Mouse (Mus musculus) liver, embryonic 16.5 days (tissue): Measurements from ENCODE around the gene Rps6. TPM values are rescaled to one million over a fixed set of nuclear protein-coding genes. Genes with fewer than 3 reads are reported as not detected.

Experiments used
- ATAC-seq: fragments of 200-750 bp; cut with Nextera tagmentation; 2 replicates; pipeline ENCODE4 v1.8.0; 2017; ENCODE audit warnings: low read depth, mild to moderate bottlenecking, moderate number of reproducible peaks, moderate library complexity
- H3K27ac ChIP-seq: fragments of 300-500 bp; sonication (generic); 2 replicates; pipeline ENCODE4 v1.5.1; 2014; ENCODE audit warnings: mild to moderate bottlenecking, low read length
- H3K27me3 ChIP-seq: fragments of 300-500 bp; sonication (generic); 2 replicates; pipeline ENCODE4 v1.6.1; 2014; ENCODE audit warnings: low read depth, low read length, mixed read lengths; ENCODE audit not compliant: control insufficient read depth, insufficient read depth
- H3K36me3 ChIP-seq: fragments of 300-500 bp; sonication (generic); 2 replicates; pipeline ENCODE4 v1.6.1; 2014; ENCODE audit warnings: mild to moderate bottlenecking; ENCODE audit not compliant: control insufficient read depth, insufficient read depth
- H3K4me1 ChIP-seq: fragments of 300-500 bp; sonication (generic); 2 replicates; pipeline ENCODE4 v1.6.1; 2014; ENCODE audit warnings: low read depth, low read length, mixed read lengths; ENCODE audit not compliant: control insufficient read depth
- H3K4me2 ChIP-seq: fragments of 300-500 bp; sonication (generic); 2 replicates; pipeline ENCODE4 v1.6.1; 2014; ENCODE audit warnings: low read depth, low read length, mixed read lengths
- H3K4me3 ChIP-seq: fragments of 300-500 bp; sonication (generic); 2 replicates; pipeline ENCODE4 v1.5.1; 2014; ENCODE audit warnings: low read depth, mild to moderate bottlenecking, low read length
- H3K9ac ChIP-seq: fragments of 300-500 bp; sonication (generic); 2 replicates; pipeline ENCODE4 v1.6.1; 2014; ENCODE audit warnings: low read depth, low read length
- H3K9me3 ChIP-seq: fragments of 300-500 bp; sonication (generic); replicated peaks from 2 replicates; pipeline ENCODE4 v1.6.1; 2016; ENCODE audit warnings: low read length; ENCODE audit not compliant: control insufficient read depth
- WGBS: fragments of 180-500 bp; shearing (Covaris S2); extraction: QIAGEN DNeasy Blood & Tissue Kit; methylation state at CpG from one replicate; pipeline ENCODE4 v1.1.7; 2014; ENCODE audit not compliant: insufficient replicate concordance; 5-methylcytosine and 5-hydroxymethylcytosine counted together
- polyA plus RNA-seq: library from polyadenylated mRNA; unstranded; fragments of >200 nt; fragmentation: Nextera tagmentation; extraction: Ambion mirVana; gene quantifications from 2 replicates; pipeline ENCODE4 v1.2.1, GENCODE M21; 2015

The Rps6 gene
- polyA plus RNA-seq, 1 experiment from 2014 or later, result 367 TPM

- ATAC-seq, result no peak
- no peak overlapping the region for H3K4me3 ChIP-seq
- WGBS, result 75% methylated on average over 7 of the region's 7 CpGs
Measured at GRCm38 (mm10) chr4:86825143-86825542, 32.1 kb downstream of the Rps6 start.

DNA sequence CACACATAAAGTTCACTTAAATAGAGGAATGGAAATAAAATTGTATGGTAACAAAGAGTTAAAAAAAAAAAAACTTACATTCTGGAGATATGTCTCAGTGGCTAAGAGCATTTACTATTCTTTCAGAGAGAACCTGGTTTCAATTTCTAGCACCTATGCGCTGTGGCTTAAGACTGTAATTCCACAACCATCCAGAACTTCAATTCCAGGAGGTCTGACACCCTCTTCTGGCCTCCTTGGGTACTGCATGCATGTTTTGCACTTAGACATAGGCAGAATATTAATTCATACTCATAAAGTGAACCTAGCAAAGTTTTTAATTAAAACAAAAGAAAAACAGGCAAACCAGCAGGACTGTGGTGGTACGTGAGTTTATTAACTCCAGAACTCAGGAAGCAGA, 34.0 kb downstream of the Rps6 start:
- Histone ChIP-seq H3K9ac (no peak overlapping the region), H3K4me3 (no peak overlapping the region), H3K27me3 (no peaks in the 10 kb centered on the region), H3K4me2 (no peak overlapping the region), H3K27ac (no peak overlapping the region), H3K36me3 (peaks cover 5% of the 10 kb centered on the region), H3K4me1 (no peaks in the 10 kb centered on the region), H3K9me3 (no peaks in the 10 kb centered on the region)
- no peak for ATAC-seq
- WGBS, result 66% methylated on average over 2 of the region's 2 CpGs

More at GRCm38 (mm10) chr4:86825143-86825542, 32.1 kb downstream of the Rps6 start:
- Histone ChIP-seq H3K4me2 (no peak overlapping the region), H3K27ac (no peak overlapping the region), H3K9ac (no peak overlapping the region), H3K36me3 (peaks cover 13% of the 10 kb centered on the region), H3K27me3 (no peaks in the 10 kb centered on the region), H3K9me3 (no peaks in the 10 kb centered on the region), H3K4me1 (no peaks in the 10 kb centered on the region)

DNA sequence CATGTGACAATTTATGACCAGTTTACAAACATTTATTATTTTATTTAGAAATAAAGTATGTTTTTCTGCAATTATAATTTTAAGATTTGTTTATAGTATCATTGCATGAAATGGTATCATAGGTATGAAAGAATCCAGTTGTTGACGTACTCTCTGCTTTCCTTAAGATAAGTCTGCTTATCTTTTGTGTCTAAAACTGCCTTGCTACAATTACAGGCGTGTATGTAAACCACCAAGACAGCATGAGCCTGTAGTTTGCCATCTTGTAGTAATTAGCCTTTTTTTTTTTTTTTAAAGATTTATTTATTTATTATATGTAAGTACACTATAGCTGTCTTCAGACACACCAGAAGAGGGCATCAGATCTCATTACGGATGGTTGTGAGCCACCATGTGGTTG, 42.4 kb downstream of the Rps6 start:
- H3K27ac ChIP-seq, result no peak overlapping the region
- H3K4me1 ChIP-seq, result no peaks in the 10 kb centered on the region
- no peak overlapping the region for H3K4me3 ChIP-seq
- H3K9me3 ChIP-seq, result no peaks in the 10 kb centered on the region
- no peak overlapping the region for H3K9ac ChIP-seq
- 35% methylated on average over 2 of the region's 3 CpGs for whole genome bisulfite sequencing
- H3K36me3 ChIP-seq, result peaks cover 2% of the 10 kb centered on the region; the same call in 1 of the 2 replicates
- H3K27me3 ChIP-seq, result no peaks in the 10 kb centered on the region
- no peak for ATAC-seq
- no peak overlapping the region for H3K4me2 ChIP-seq

DNA sequence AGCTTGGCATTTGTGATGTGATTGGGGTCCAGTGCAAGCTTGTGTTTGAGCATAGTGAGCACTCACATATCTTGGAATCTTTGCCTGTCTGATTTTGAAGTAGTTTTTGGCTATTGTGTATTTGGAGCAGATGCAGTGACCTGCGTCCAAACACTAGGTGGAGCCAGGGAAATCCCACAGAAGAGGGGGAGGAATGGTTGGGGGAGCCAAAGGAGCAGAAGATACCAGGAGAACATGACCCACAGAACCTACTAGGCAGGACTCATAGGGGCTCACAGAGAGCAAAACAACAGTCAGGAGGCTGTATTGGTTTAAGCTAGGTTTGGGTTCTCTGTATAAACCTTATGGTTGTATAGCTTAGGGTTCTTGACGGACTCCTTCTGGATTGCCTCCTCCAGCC, 46.6 kb downstream of the Rps6 start:
- H3K9ac ChIP-seq, result no peak overlapping the region
- H3K36me3 ChIP-seq, result peaks cover 2% of the 10 kb centered on the region; the same call in 1 of the 2 replicates
- H3K27me3 ChIP-seq, result no peaks in the 10 kb centered on the region
- no peaks in the 10 kb centered on the region for H3K4me1 ChIP-seq
- no peak overlapping the region for H3K4me2 ChIP-seq
- no peak for ATAC-seq
- H3K4me3 ChIP-seq, result no peak overlapping the region
- WGBS, result 51% methylated on average over 2 of the region's 2 CpGs
- H3K9me3 ChIP-seq, result no peaks in the 10 kb centered on the region
- H3K27ac ChIP-seq, result no peak overlapping the region

Other genes with a start within 250 kb of the Rps6 start
- gene Haus6, start 245.4 kb downstream of the Rps6 start, polyA plus RNA-seq, result 10.5 and 11.2 TPM in 2 replicates
- gene Plin2, start 187.4 kb downstream of the Rps6 start, polyA plus RNA-seq, result 155 and 157 TPM in 2 replicates
- 1.9 and 2.1 TPM in 2 replicates for gene Dennd4c, start 108.9 kb downstream of the Rps6 start, polyA plus RNA-seq
- gene Acer2, start 17.0 kb upstream of the Rps6 start, polyA plus RNA-seq, result 7.9 and 10.1 TPM in 2 replicates